Mouse (Mus musculus): ENCODE results near the gene B3gntl1.
A peak's percentile ranks its signal among the peaks of the same experiment; 100 is the strongest.
"Not testable (repeated sequence)": the region's sequence is repeated elsewhere in the genome, so short reads cannot be mapped to it uniquely, and the experiment has no call there.

Gene B3gntl1

GRCm38 (mm10) chr11:121683243-121683642, 10.3 kb upstream of the B3gntl1 start:
- no peak for DNase-seq (ENCODE audit: low read depth)

GRCm38 (mm10) chr11:121680750-121681149, 7.8 kb upstream of the B3gntl1 start:
- DNase-seq (ENCODE audit: low read depth) = peak; percentile 52

GRCm38 (mm10) chr11:121679581-121679980, 6.6 kb upstream of the B3gntl1 start:
- no peak for DNase-seq (ENCODE audit: low read depth)

- DNase-seq (ENCODE audit: low read depth) = no peak
Observed at GRCm38 (mm10) chr11:121676836-121677235, 3.9 kb upstream of the B3gntl1 start.

GRCm38 (mm10) chr11:121673629-121674028, 676 bp upstream of the B3gntl1 start:
- no peak for DNase-seq (ENCODE audit: low read depth)

GRCm38 (mm10) chr11:121672312-121672989, 502 bp downstream of the B3gntl1 start:
- DNase-seq (ENCODE audit: low read depth) = no peak

- no peak for DNase-seq (ENCODE audit: low read depth)
Observed at GRCm38 (mm10) chr11:121670926-121671325, 2.0 kb downstream of the B3gntl1 start.

- DNase-seq (ENCODE audit: low read depth) = no peak
Observed at GRCm38 (mm10) chr11:121668776-121669175, 4.2 kb downstream of the B3gntl1 start.

- DNase-seq (ENCODE audit: low read depth) = no peak
Observed at GRCm38 (mm10) chr11:121667541-121667940, 5.4 kb downstream of the B3gntl1 start.

- no peak for DNase-seq (ENCODE audit: low read depth)
Observed at GRCm38 (mm10) chr11:121661116-121661515, 11.8 kb downstream of the B3gntl1 start.

GRCm38 (mm10) chr11:121660604-121661003, 12.3 kb downstream of the B3gntl1 start:
- DNase-seq (ENCODE audit: low read depth) = not testable (repeated sequence)

GRCm38 (mm10) chr11:121658151-121658550, 14.8 kb downstream of the B3gntl1 start:
- no peak for DNase-seq (ENCODE audit: low read depth)

- DNase-seq (ENCODE audit: low read depth) = no peak
Observed at GRCm38 (mm10) chr11:121655807-121656511, 17.0 kb downstream of the B3gntl1 start.

GRCm38 (mm10) chr11:121655166-121655806, 17.7 kb downstream of the B3gntl1 start:
- no peak for DNase-seq (ENCODE audit: low read depth)

- peak; percentile 59 for DNase-seq (ENCODE audit: low read depth)
Observed at GRCm38 (mm10) chr11:121654406-121654945, 18.5 kb downstream of the B3gntl1 start.

GRCm38 (mm10) chr11:121653631-121654030, 19.3 kb downstream of the B3gntl1 start:
- no peak for DNase-seq (ENCODE audit: low read depth)

GRCm38 (mm10) chr11:121652547-121653305, 20.2 kb downstream of the B3gntl1 start:
- peak; percentile 95 for DNase-seq (ENCODE audit: low read depth)

- peak; percentile 89 for DNase-seq (ENCODE audit: low read depth)
Observed at GRCm38 (mm10) chr11:121651983-121652382, 21.0 kb downstream of the B3gntl1 start.

- DNase-seq (ENCODE audit: low read depth) = no peak
Observed at GRCm38 (mm10) chr11:121651556-121651955, 21.4 kb downstream of the B3gntl1 start.

- no peak for DNase-seq (ENCODE audit: low read depth)
Observed at GRCm38 (mm10) chr11:121650668-121651067, 22.3 kb downstream of the B3gntl1 start.

- peak; percentile 56 for DNase-seq (ENCODE audit: low read depth)
Observed at GRCm38 (mm10) chr11:121649900-121650299, 23.1 kb downstream of the B3gntl1 start.

- no peak for DNase-seq (ENCODE audit: low read depth)
Observed at GRCm38 (mm10) chr11:121648166-121648565, 24.8 kb downstream of the B3gntl1 start.

Measured in NIH3T3 (cell line).